8 mouse cellular contexts compared by ENCODE assay signal in genomic region chrX:7574885-7575231, GRCm38 (mm10). TPM values are rescaled to one million over a fixed set of nuclear protein-coding genes. Genes with fewer than 3 reads are reported as not detected.
DNase-seq lines count a peak whose midpoint lies in the region; ATAC-seq and TF ChIP-seq lines count a peak whose summit lies in the region.

No protein-coding gene starts in this region.

- H3K36me3 ChIP-seq in spleen, adult 2 months (ENCODE audit: control insufficient read depth, insufficient read depth, low read length): no peaks in the 10 kb centered on the region
- H3K36me3 ChIP-seq in liver, embryonic 11.5 days (ENCODE audit: control insufficient read depth, insufficient read depth, low read length): no peaks in the 10 kb centered on the region
- H3K36me3 ChIP-seq in stomach, embryonic 16.5 days (ENCODE audit: control insufficient read depth, insufficient read depth, low read length): no peaks in the 10 kb centered on the region

- H3K9me3 ChIP-seq in liver, embryonic 11.5 days (ENCODE audit: control insufficient read depth, low read length): no peaks in the 10 kb centered on the region
- H3K9me3 ChIP-seq in stomach, embryonic 16.5 days (replicated peaks; ENCODE audit: control insufficient read depth, low read length): no peaks in the 10 kb centered on the region

- H3K27me3 ChIP-seq in spleen, adult 2 months (ENCODE audit: control insufficient read depth, insufficient read depth, low read length): no peaks in the 10 kb centered on the region
- no peaks in the 10 kb centered on the region for H3K27me3 ChIP-seq in liver, embryonic 11.5 days (replicated peaks; ENCODE audit: control insufficient read depth, insufficient read depth, low read length)
- H3K27me3 ChIP-seq in stomach, embryonic 16.5 days (ENCODE audit: control insufficient read depth, insufficient read depth, low read length): no peaks in the 10 kb centered on the region

- no peak overlapping the region; the same call in 1 of the 2 replicates for H3K9ac ChIP-seq in liver, embryonic 11.5 days (ENCODE audit: low read depth, low read length)
- H3K9ac ChIP-seq in stomach, embryonic 16.5 days (ENCODE audit: low read length): no peak overlapping the region

- ATAC-seq in frontal cortex, adult (ENCODE audit: low TSS enrichment): peak; percentile 5; the same call in 1 of the 2 replicates
- no peak for ATAC-seq in liver, embryonic 11.5 days (replicated peaks; ENCODE audit: low FRiP score)
- ATAC-seq in stomach, embryonic 16.5 days (ENCODE audit: insufficient read depth, low FRiP score): no peak

- H3K4me1 ChIP-seq in spleen, adult 2 months (ENCODE audit: control insufficient read depth, insufficient read depth, insufficient read length): peaks cover 15% of the 10 kb centered on the region
- peaks cover 17% of the 10 kb centered on the region for H3K4me1 ChIP-seq in liver, embryonic 11.5 days (replicated peaks; ENCODE audit: control insufficient read depth, insufficient read depth, low read length)
- peaks cover 13% of the 10 kb centered on the region for H3K4me1 ChIP-seq in stomach, embryonic 16.5 days (ENCODE audit: control insufficient read depth, insufficient read depth, low read length)

- H3K27ac ChIP-seq in spleen, adult 2 months (ENCODE audit: insufficient read depth, low read length): no peak overlapping the region; the same call in 1 of the 2 replicates
- H3K27ac ChIP-seq in liver, embryonic 11.5 days (ENCODE audit: low read depth, low read length): no peak overlapping the region
- H3K27ac ChIP-seq in stomach, embryonic 16.5 days (ENCODE audit: low read length): no peak overlapping the region; the same call in 1 of the 2 replicates

- no peak for TF ChIP-seq CTCF in spleen, adult 2 months (IDR thresholded peaks at IDR 0.05; ENCODE audit: extremely low read depth, insufficient read depth, insufficient read length, insufficient replicate concordance)

- H3K4me2 ChIP-seq in liver, embryonic 11.5 days: peak overlapping the region; percentile 63
- peak overlapping the region; percentile 57 for H3K4me2 ChIP-seq in stomach, embryonic 16.5 days (ENCODE audit: low read depth, low read length)

- WGBS in spleen, adult 2 months: 37% methylated on average over 6 of the region's 6 CpGs
- 23% methylated on average over 5 of the region's 6 CpGs for WGBS in liver, embryonic 11.5 days
- 34% methylated on average over 6 of the region's 6 CpGs for WGBS in stomach, embryonic 16.5 days

- H3K4me3 ChIP-seq in spleen, adult 2 months (ENCODE audit: extremely low read depth, insufficient read depth, insufficient read length): peak overlapping the region; percentile 77; the same call in 1 of the 2 replicates
- peak overlapping the region; percentile 69 for H3K4me3 ChIP-seq in liver, embryonic 11.5 days (ENCODE audit: low read depth, low read length)
- H3K4me3 ChIP-seq in stomach, embryonic 16.5 days (replicated peaks; ENCODE audit: low read length): peak overlapping the region; percentile 61

- TF ChIP-seq POLR2A in spleen, adult 2 months (IDR thresholded peaks at IDR 0.05; ENCODE audit: low read depth, low read length): no peak

- no peak for DNase-seq in frontal cortex, postnatal 25 days (ENCODE audit: low spot score in 2 of 2)
- DNase-seq in spleen, adult 2 months (ENCODE audit: low read depth in 1 of 2, low spot score in 2 of 2): no peak
- no peak for DNase-seq in spleen, postnatal 10 days (ENCODE audit: low spot score in 2 of 2)
- no peak for DNase-seq in liver, embryonic 11.5 days (ENCODE audit: low spot score)
- DNase-seq in yolk sac, embryonic 10.5 days (ENCODE audit: low spot score): no peak
- DNase-seq in cerebellum, adult 8-10 months: no peak

RNA-seq across cellular contexts. Expression of gene Ppp1r3f, which starts 0.8 kb away (rescaled TPM):
- polyA plus RNA-seq in spleen, adult 2 months (2012; rRNA removed): 4.0 and 6.8 TPM in 2 replicates
- 0.49 and 1.4 TPM in 2 replicates for polyA plus RNA-seq in liver, embryonic 11.5 days (2014; fragmentation: Nextera tagmentation; extraction: Ambion mirVana)
- polyA plus RNA-seq in stomach, embryonic 16.5 days (2015; fragmentation: Nextera tagmentation; extraction: Ambion mirVana): 0.89 and 1.4 TPM in 2 replicates

RNA-seq across cellular contexts. Expression of gene Foxp3, which starts 1.4 kb away (rescaled TPM):
- polyA plus RNA-seq in spleen, adult 2 months (2012; rRNA removed): 5.7 and 10.5 TPM in 2 replicates
- polyA plus RNA-seq in liver, embryonic 11.5 days (2014; fragmentation: Nextera tagmentation; extraction: Ambion mirVana): 0.06 TPM in 1 of 2 replicates, not detected in the other
- polyA plus RNA-seq in stomach, embryonic 16.5 days (2015; fragmentation: Nextera tagmentation; extraction: Ambion mirVana): 0.16 TPM in 1 of 2 replicates, not detected in the other

RNA-seq across cellular contexts. Expression of gene Ccdc22, which starts 30.5 kb away (rescaled TPM):
- polyA plus RNA-seq in spleen, adult 2 months (2012; rRNA removed): 15.1 and 19.9 TPM in 2 replicates
- polyA plus RNA-seq in liver, embryonic 11.5 days (2014; fragmentation: Nextera tagmentation; extraction: Ambion mirVana): 32.5 and 35.3 TPM in 2 replicates
- polyA plus RNA-seq in stomach, embryonic 16.5 days (2015; fragmentation: Nextera tagmentation; extraction: Ambion mirVana): 28.5 and 29.6 TPM in 2 replicates

RNA-seq across cellular contexts. Expression of gene Cacna1f, which starts 32.0 kb away (rescaled TPM):
- polyA plus RNA-seq in spleen, adult 2 months (2012; rRNA removed): 0.07 and 0.09 TPM in 2 replicates
- 0.03 and 0.08 TPM in 2 replicates for polyA plus RNA-seq in liver, embryonic 11.5 days (2014; fragmentation: Nextera tagmentation; extraction: Ambion mirVana)
- 0.05 TPM in 1 of 2 replicates, not detected in the other for polyA plus RNA-seq in stomach, embryonic 16.5 days (2015; fragmentation: Nextera tagmentation; extraction: Ambion mirVana)
